Mouse (Mus musculus) spleen, adult 2 months (tissue): ENCODE measurements around the gene Fam69b. TPM values are rescaled to one million over a fixed set of nuclear protein-coding genes. Genes with fewer than 3 reads are reported as not detected.
A peak's percentile ranks its signal among the peaks of the same experiment; 100 is the strongest.

ENCODE experiments used
- DNase-seq, 2 experiments: peaks; one replicate each; pipeline versions ENCODE4 v3.0.0 to v3.0.0-alpha.2; 2012 to 2021; ENCODE audit warnings: low spot score in 2 of 2, low read depth in 1 of 2
- H3K27ac ChIP-seq: fragments of 200-500 bp; 2 replicates; pipeline ENCODE4 v1.5.1; 2012; ENCODE audit warnings: low read length, inconsistent platforms; ENCODE audit not compliant: insufficient read depth
- H3K27me3 ChIP-seq: fragments of 200-500 bp; 2 replicates; pipeline ENCODE4 v1.6.1; 2012; ENCODE audit warnings: mild to moderate bottlenecking, moderate library complexity, low read length, inconsistent platforms; ENCODE audit not compliant: control insufficient read depth, insufficient read depth
- H3K36me3 ChIP-seq: fragments of 200-500 bp; 2 replicates; pipeline ENCODE4 v1.6.1; 2012; ENCODE audit warnings: mild to moderate bottlenecking, low read length, inconsistent platforms; ENCODE audit not compliant: control insufficient read depth, insufficient read depth
- H3K4me1 ChIP-seq: fragments of 200-500 bp; 2 replicates; pipeline ENCODE4 v1.6.1; 2011; ENCODE audit warnings: inconsistent platforms; ENCODE audit not compliant: control insufficient read depth, insufficient read depth, insufficient read length
- H3K4me3 ChIP-seq: fragments of 200-500 bp; 2 replicates; pipeline ENCODE4 v1.5.1; 2011; ENCODE audit warnings: mild to moderate bottlenecking, inconsistent platforms; ENCODE audit not compliant: insufficient read depth, insufficient read length; ENCODE audit errors: extremely low read depth
- CTCF ChIP-seq: fragments of 200-500 bp; IDR thresholded peaks from 2 replicates; pipeline ENCODE4 v1.5.1; 2011; ENCODE audit warnings: mild to moderate bottlenecking, inconsistent platforms; ENCODE audit not compliant: insufficient read depth, insufficient read length, insufficient replicate concordance; ENCODE audit errors: extremely low read depth
- POLR2A ChIP-seq: fragments of 200-500 bp; IDR thresholded peaks from 2 replicates; pipeline ENCODE4 v1.6.1; 2011; ENCODE audit warnings: low read depth, low read length, inconsistent platforms
- WGBS: fragments of 180-500 bp; shearing (Covaris S2); methylation state at CpG from one replicate; pipeline ENCODE4 v1.1.7; 2018; 5-methylcytosine and 5-hydroxymethylcytosine counted together
- polyA plus RNA-seq: library from polyadenylated mRNA; depleted of rRNA; stranded (reverse); fragments of >200 nt; gene quantifications from 2 replicates; pipeline ENCODE4 v1.2.3, GENCODE M21; 2012

The Fam69b gene
- polyA plus RNA-seq, 1 experiment = 3.0 TPM

DNA sequence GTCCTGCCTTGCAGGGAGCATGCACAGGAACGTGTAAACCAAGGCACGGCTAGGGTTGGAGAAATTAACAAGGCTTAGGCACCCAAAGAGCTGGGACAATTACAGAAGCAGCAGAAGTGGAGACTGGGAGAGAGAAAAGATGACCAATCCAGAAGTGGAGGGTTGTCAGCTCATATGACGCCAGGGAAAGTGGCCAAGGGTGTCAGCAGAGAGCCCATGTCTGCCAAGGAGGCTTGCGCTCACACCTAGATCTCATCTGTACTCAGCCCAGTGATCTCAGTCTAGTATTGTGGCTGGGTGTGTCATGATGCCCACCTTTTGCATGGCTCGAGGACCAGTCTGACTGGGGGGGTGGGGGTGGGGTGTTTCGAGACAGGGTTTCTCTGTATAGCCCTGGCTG lies 42.5 kb upstream of the Fam69b start:
- Histone ChIP-seq H3K36me3 (no peaks in the 10 kb centered on the region), H3K4me3 (peak overlapping the region; percentile 33; the same call in 1 of the 2 replicates), H3K27ac (no peak overlapping the region), H3K4me1 (peaks cover 3% of the 10 kb centered on the region; the same call in 1 of the 2 replicates), H3K27me3 (no peaks in the 10 kb centered on the region)
- DNase-seq = no peak
- 51% methylated on average over 6 of the region's 6 CpGs for WGBS
- TF ChIP-seq POLR2A = no peak
- no peak for TF ChIP-seq CTCF

DNA sequence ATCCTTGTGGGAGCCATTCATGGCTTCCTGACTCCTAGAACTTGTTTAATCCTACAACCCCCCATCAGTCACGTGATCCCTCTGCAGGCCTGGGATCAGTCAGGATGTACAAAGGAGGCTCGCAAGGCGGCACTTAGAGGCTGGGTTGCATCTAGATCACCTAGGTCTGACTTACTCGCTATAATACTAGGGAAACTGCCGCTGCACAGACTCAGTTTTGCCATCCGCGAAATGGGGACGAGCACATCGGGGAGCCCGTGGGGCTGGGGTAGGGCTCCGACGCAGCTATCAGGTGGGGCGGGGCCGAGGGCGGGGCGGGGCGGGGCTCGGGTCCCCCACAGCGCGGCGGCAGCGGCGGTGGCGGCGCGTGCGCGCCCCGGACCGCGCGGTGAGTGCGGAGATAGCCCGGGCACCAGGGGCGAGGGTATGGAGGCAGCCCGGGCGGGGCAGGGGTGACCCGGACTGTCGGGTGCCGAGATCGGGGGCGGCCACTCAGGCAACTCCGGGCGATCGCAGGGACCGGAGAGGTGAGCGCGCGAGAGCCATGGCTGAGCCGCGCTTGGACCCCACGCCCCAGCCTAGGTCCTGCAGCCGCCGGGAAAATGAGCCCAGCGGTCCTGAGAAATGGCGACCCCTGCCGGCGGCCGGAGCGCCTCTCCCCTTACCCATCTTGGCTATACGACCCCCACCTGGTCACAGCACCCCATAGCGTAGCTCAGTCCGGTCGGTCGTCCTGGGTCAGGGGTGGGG lies 41.8 kb upstream of the Fam69b start, which contains the start of gene Gm20532:
Gene Gm20532, plus strand, starts transcription at position 346 of the 750 bp plus-strand sequence.
- no peaks in the 10 kb centered on the region for H3K27me3 ChIP-seq
- peaks cover 3% of the 10 kb centered on the region; the same call in 1 of the 2 replicates for H3K4me1 ChIP-seq
- DNase-seq = peak in 1 of 2 experiments; percentile 56
- TF ChIP-seq CTCF (peak; percentile 33; the same call in 1 of the 2 replicates), POLR2A (no peak)
- H3K36me3 ChIP-seq = no peaks in the 10 kb centered on the region
- 2% methylated on average over 64 of the region's 65 CpGs for WGBS
- no peak within 1 kb of the TSS; the same call in 1 of the 2 replicates for H3K27ac ChIP-seq
- peak within 1 kb of the TSS; percentile 57 for H3K4me3 ChIP-seq

DNA sequence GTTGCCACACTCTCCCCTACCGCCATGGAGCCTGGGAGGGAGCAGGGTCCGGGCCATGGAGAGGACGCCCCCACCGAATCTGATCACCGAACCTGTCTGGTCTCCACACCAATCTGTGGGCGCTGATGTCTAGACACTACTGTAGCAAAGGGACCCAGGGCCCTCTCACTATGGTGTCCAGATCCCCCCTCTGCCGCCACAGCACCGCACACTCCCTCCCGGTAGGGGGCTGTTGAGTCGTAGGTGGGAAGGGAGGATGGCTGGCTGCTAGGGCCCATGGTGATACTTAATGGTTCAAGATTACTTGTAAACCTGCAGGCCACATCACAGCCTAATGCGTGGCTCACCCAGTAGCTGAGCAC lies 41.2 kb upstream of the Fam69b start:
- WGBS = 5% methylated on average over 11 of the region's 11 CpGs
- no peaks in the 10 kb centered on the region for H3K36me3 ChIP-seq
- peaks cover 3% of the 10 kb centered on the region; the same call in 1 of the 2 replicates for H3K4me1 ChIP-seq
- TF ChIP-seq CTCF (0 out of 2 replicates have a peak, but pooled peaks have one; percentile 6), POLR2A (no peak)
- H3K4me3 ChIP-seq = peak overlapping the region; percentile 57
- DNase-seq = no peak
- H3K27ac ChIP-seq = no peak overlapping the region
- H3K27me3 ChIP-seq = no peaks in the 10 kb centered on the region

DNA sequence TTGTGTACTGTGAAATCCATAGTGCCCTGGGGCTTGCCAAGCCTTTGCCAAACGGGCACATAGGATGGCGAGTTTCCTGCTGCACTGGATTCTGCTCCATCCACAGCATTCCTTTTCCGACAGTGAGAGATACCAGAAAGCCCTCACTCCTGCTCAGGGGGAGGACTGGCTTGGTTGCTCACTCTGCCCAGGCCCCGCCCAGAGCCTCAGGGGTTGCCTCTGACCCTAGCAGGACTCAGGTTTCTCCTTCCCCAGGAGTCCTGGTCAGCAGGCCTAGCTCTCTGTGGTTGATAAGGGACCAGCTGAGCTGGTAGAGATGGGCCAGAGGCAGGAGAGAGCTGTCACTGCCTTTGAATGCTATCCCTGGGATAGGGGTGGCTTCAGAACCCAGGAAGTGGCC lies 39.7 kb upstream of the Fam69b start:
- H3K4me1 ChIP-seq = peaks cover 3% of the 10 kb centered on the region; the same call in 1 of the 2 replicates
- no peak for DNase-seq
- H3K27ac ChIP-seq = no peak overlapping the region
- TF ChIP-seq CTCF = no peak
- no peak for TF ChIP-seq POLR2A
- H3K4me3 ChIP-seq = no peak overlapping the region
- 82% methylated on average over 4 of the region's 4 CpGs for WGBS
- H3K36me3 ChIP-seq = no peaks in the 10 kb centered on the region
- H3K27me3 ChIP-seq = no peaks in the 10 kb centered on the region

DNA sequence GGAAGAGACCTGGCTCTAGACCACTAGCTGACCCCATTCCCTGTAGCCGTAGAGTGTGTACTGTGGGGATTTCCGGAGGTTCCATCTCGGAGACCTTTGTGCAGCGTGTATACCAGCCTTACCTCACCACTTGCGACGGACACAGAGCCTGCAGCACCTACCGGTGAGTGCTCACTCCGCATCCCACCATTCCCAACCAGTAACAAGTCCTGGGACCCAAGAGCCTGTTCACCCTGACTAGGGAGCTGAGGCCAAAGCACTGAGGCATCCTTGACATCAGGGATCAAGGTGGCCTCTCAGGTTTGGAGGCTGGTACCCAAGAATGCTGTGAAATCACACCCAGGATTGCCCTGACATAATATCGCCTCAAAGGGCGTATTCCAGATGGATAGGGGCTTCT lies 39.0 kb upstream of the Fam69b start:
- no peaks in the 10 kb centered on the region for H3K36me3 ChIP-seq
- 91% methylated on average over 10 of the region's 10 CpGs for WGBS

DNA sequence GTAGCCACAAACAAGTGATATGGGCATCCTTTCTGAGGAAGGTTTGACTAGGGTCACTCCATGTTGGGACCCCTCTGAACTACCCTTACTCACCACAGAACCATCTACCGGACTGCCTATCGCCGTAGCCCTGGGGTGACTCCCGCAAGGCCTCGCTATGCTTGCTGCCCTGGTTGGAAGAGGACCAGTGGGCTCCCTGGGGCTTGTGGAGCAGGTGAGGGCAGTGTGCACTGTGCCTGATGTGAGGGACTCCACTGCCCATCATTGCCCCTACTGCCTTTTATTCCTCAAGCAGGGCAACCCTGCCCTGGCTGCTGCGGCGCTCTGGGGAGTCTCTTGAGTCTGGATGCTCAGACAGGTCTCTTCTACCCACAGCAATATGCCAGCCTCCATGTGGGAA lies 38.0 kb upstream of the Fam69b start:
- Histone ChIP-seq H3K27ac (no peak overlapping the region), H3K4me1 (peaks cover 3% of the 10 kb centered on the region; the same call in 1 of the 2 replicates), H3K36me3 (no peaks in the 10 kb centered on the region), H3K27me3 (no peaks in the 10 kb centered on the region), H3K4me3 (no peak overlapping the region)
- 88% methylated on average over 7 of the region's 7 CpGs for WGBS
- TF ChIP-seq CTCF = no peak
- no peak for TF ChIP-seq POLR2A
- DNase-seq = no peak

More for the DNA sequence above, 39.0 kb upstream of the Fam69b start:
- H3K4me1 ChIP-seq = peaks cover 3% of the 10 kb centered on the region; the same call in 1 of the 2 replicates
- H3K27ac ChIP-seq = no peak overlapping the region
- H3K4me3 ChIP-seq = 0 out of 2 replicates have a peak overlapping the region, but pooled peaks have one; percentile 7
- H3K27me3 ChIP-seq = no peaks in the 10 kb centered on the region
- no peak for TF ChIP-seq CTCF
- no peak for TF ChIP-seq POLR2A
- DNase-seq = no peak

DNA sequence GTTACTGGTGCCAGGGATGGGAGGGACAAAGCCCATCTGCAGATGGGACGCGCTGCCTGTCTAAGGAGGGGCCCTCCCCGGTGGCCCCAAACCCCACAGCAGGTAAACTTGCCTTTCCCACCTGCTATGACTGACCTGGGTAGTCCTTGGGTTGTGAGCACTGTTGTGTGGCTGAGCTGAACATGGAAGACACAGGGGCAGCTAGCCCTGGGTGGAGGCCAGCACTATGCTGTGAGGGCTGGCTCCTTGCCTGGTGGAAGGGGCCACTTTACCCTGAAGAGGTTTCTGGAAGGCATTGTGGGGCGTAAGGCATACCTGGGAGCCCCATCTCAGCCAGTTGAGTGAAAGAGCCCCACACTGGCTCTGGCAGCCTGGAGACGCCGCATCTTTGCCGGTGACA lies 37.3 kb upstream of the Fam69b start:
- no peak for DNase-seq
- Histone ChIP-seq H3K27me3 (no peaks in the 10 kb centered on the region), H3K4me1 (peaks cover 3% of the 10 kb centered on the region; the same call in 1 of the 2 replicates), H3K4me3 (no peak overlapping the region), H3K27ac (no peak overlapping the region), H3K36me3 (no peaks in the 10 kb centered on the region)
- TF ChIP-seq CTCF = no peak
- no peak for TF ChIP-seq POLR2A
- 92% methylated on average over 7 of the region's 7 CpGs for WGBS
